Mouse (Mus musculus) bone marrow, adult 2 months (tissue): ENCODE measurements around the gene Usp12. TPM values are rescaled to one million over a fixed set of nuclear protein-coding genes. Genes with fewer than 3 reads are reported as not detected.

Source experiments
- H3K27ac ChIP-seq: fragments of 200-500 bp; 2 replicates; pipeline ENCODE4 v1.5.1; 2012; ENCODE audit warnings: low read depth, mild to moderate bottlenecking, control low read depth, inconsistent platforms, low read length; ENCODE audit not compliant: control insufficient read depth, poor library complexity, insufficient read depth
- H3K4me1 ChIP-seq: fragments of 200-500 bp; 2 replicates; pipeline ENCODE4 v1.6.1; 2011; ENCODE audit warnings: low read length; ENCODE audit not compliant: control insufficient read depth, insufficient read depth
- H3K4me3 ChIP-seq: fragments of 200-500 bp; replicated peaks from 2 replicates; pipeline ENCODE3; 2011; ENCODE audit warnings: mild to moderate bottlenecking, low read depth, low read length, control low read depth; ENCODE audit not compliant: control insufficient read depth
- CTCF ChIP-seq: fragments of 200-500 bp; IDR thresholded peaks from 2 replicates; pipeline ENCODE4 v1.5.1; 2011; ENCODE audit warnings: low read length, control low read depth; ENCODE audit not compliant: control insufficient read depth, insufficient read depth
- POLR2A ChIP-seq: fragments of 200-500 bp; IDR thresholded peaks from 2 replicates; pipeline ENCODE4 v1.6.1; 2011; ENCODE audit warnings: low read depth, mild to moderate bottlenecking, control low read depth, low read length, borderline replicate concordance; ENCODE audit not compliant: control insufficient read depth
- WGBS: fragments of 180-500 bp; shearing (Covaris S2); methylation state at CpG from one replicate; pipeline ENCODE4 v1.1.7; 2018; 5-methylcytosine and 5-hydroxymethylcytosine counted together
- polyA plus RNA-seq: library from polyadenylated mRNA; stranded (reverse); fragments of >200 nt; gene quantifications from 2 replicates; pipeline ENCODE4 v1.2.4, GENCODE M21; 2011; ENCODE audit warnings: low replicate concordance; ENCODE audit not compliant: missing spikeins, insufficient read depth, insufficient read length

Gene Usp12
- polyA plus RNA-seq, 1 experiment: 15.0 TPM

- TF ChIP-seq CTCF: no peak
- TF ChIP-seq POLR2A: no peak
- H3K4me1 ChIP-seq: no peaks in the 10 kb centered on the region
- 60% methylated on average over 3 of the region's 3 CpGs for WGBS
- H3K4me3 ChIP-seq: no peak overlapping the region
- H3K27ac ChIP-seq: no peak overlapping the region
Measured at GRCm38 (mm10) chr5:146724956-146725355, 69.8 kb downstream of the Usp12 start.

GRCm38 (mm10) chr5:146723452-146723851 is 71.4 kb downstream of the Usp12 start:
- 85% methylated on average over 5 of the region's 5 CpGs for WGBS
- no peak overlapping the region for H3K27ac ChIP-seq
- no peak overlapping the region for H3K4me3 ChIP-seq
- TF ChIP-seq CTCF (no peak), POLR2A (no peak)
- no peaks in the 10 kb centered on the region for H3K4me1 ChIP-seq

GRCm38 (mm10) chr5:146722226-146722625 is 72.6 kb downstream of the Usp12 start:
- 60% methylated on average over 14 of the region's 14 CpGs for WGBS
- no peaks in the 10 kb centered on the region for H3K4me1 ChIP-seq
- no peak overlapping the region for H3K27ac ChIP-seq
- TF ChIP-seq CTCF: no peak
- no peak for TF ChIP-seq POLR2A
- no peak overlapping the region for H3K4me3 ChIP-seq

GRCm38 (mm10) chr5:146719584-146720356 is 75.0 kb downstream of the Usp12 start:
- no peak overlapping the region for H3K4me3 ChIP-seq
- no peak overlapping the region for H3K27ac ChIP-seq
- WGBS: 75% methylated on average over 27 of the region's 27 CpGs
- TF ChIP-seq POLR2A (no peak), CTCF (no peak)
- H3K4me1 ChIP-seq: no peaks in the 10 kb centered on the region

GRCm38 (mm10) chr5:146713836-146714235 is 81.0 kb downstream of the Usp12 start:
- no peak overlapping the region for H3K27ac ChIP-seq
- no peaks in the 10 kb centered on the region for H3K4me1 ChIP-seq
- TF ChIP-seq CTCF: no peak
- no peak for TF ChIP-seq POLR2A
- H3K4me3 ChIP-seq: no peak overlapping the region
- 83% methylated on average over 12 of the region's 12 CpGs for WGBS

GRCm38 (mm10) chr5:146713088-146713487 is 81.7 kb downstream of the Usp12 start:
- 86% methylated on average over 10 of the region's 10 CpGs for WGBS
- no peak overlapping the region for H3K27ac ChIP-seq
- H3K4me3 ChIP-seq: no peak overlapping the region
- TF ChIP-seq POLR2A (no peak), CTCF (no peak)
- H3K4me1 ChIP-seq: no peaks in the 10 kb centered on the region

- 89% methylated on average over 18 of the region's 18 CpGs for WGBS
- Histone ChIP-seq H3K27ac (no peak overlapping the region), H3K4me1 (no peaks in the 10 kb centered on the region), H3K4me3 (no peak overlapping the region)
- TF ChIP-seq POLR2A (no peak), CTCF (no peak)
Measured at GRCm38 (mm10) chr5:146712282-146712918, 82.4 kb downstream of the Usp12 start.

GRCm38 (mm10) chr5:146709361-146709760 is 85.4 kb downstream of the Usp12 start:
- Histone ChIP-seq H3K4me1 (no peaks in the 10 kb centered on the region), H3K27ac (no peak overlapping the region), H3K4me3 (no peak overlapping the region)
- TF ChIP-seq CTCF: no peak
- TF ChIP-seq POLR2A: no peak
- WGBS: 73% methylated on average over 3 of the region's 3 CpGs

GRCm38 (mm10) chr5:146705815-146706408 is 88.9 kb downstream of the Usp12 start:
- TF ChIP-seq POLR2A: no peak
- TF ChIP-seq CTCF: peak; percentile 79
- Histone ChIP-seq H3K4me1 (no peaks in the 10 kb centered on the region; the same call in 1 of the 2 replicates), H3K4me3 (no peak overlapping the region), H3K27ac (no peak overlapping the region)
- WGBS: 14% methylated on average over 12 of the region's 12 CpGs
